ENCODE assay signal across 8 mouse cellular contexts in the genomic region with DNA sequence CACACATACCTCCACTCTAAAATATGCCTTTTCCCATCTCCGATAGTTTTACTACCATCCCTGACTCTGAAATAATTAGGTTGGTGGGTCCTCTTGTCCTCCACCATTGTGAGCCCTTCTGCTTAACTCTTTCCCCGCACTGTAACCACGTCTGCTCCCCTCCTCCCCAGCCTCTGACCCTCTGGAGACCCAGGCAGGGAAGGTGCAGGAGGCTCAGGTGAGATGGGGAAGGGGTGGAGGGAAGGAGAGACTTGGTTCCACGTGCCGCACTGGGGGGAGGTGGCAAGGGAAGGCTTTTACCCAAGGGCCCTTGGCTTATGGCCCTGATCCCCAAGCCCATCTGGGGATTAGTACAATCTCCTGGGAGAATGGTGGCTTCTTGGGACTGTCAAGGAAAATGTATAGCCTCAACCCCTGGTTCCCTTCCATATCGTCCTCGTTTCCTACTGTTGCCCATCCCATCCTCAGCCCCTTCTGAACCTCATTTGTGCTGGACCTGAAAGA. TPM values are rescaled to one million over a fixed set of nuclear protein-coding genes. Genes with fewer than 3 reads are reported as not detected.
DNase-seq lines count a peak whose midpoint lies in the region; ATAC-seq and TF ChIP-seq lines count a peak whose summit lies in the region.

A gene (minus strand): TSS at position 51 of the 504 bp plus-strand sequence.

- no peak for TF ChIP-seq CTCF in kidney, adult 2 months (conservative IDR thresholded peaks at IDR 0.05; ENCODE audit: insufficient read depth, insufficient read length, low read depth, low read length)
- TF ChIP-seq CTCF in Patski (IDR thresholded peaks at IDR 0.05): no peak
- TF ChIP-seq CTCF in small intestine, adult 2 months (IDR thresholded peaks at IDR 0.05; ENCODE audit: extremely low read depth, insufficient read length, insufficient replicate concordance, low read depth, low read length): no peak

- H3K4me3 ChIP-seq in kidney, adult 2 months (ENCODE audit: insufficient read depth, low read depth, low read length): peak within 1 kb of the TSS; percentile 98
- peak within 1 kb of the TSS; percentile 86 for H3K4me3 ChIP-seq in forebrain, embryonic 16.5 days (replicated peaks; ENCODE audit: low read length)
- H3K4me3 ChIP-seq in hindbrain, embryonic 10.5 days: peak within 1 kb of the TSS; percentile 82
- H3K4me3 ChIP-seq in liver, embryonic 11.5 days (ENCODE audit: low read depth, low read length): peak within 1 kb of the TSS; percentile 66
- peak within 1 kb of the TSS; percentile 92 for H3K4me3 ChIP-seq in small intestine, adult 2 months (ENCODE audit: low read depth, low read length)

- POLR2A ChIA-PET in Patski (lab: Charles Lee): no interaction called here

- H3K9ac ChIP-seq in forebrain, embryonic 16.5 days (replicated peaks; ENCODE audit: low read depth, low read length): peak within 1 kb of the TSS; percentile 79
- H3K9ac ChIP-seq in liver, embryonic 11.5 days (ENCODE audit: low read depth, low read length): peak within 1 kb of the TSS; percentile 68

- H3K4me2 ChIP-seq in forebrain, embryonic 16.5 days (ENCODE audit: low read length): peak within 1 kb of the TSS; percentile 83
- peak within 1 kb of the TSS; percentile 87 for H3K4me2 ChIP-seq in liver, embryonic 11.5 days

- no peaks in the 10 kb centered on the region for H3K36me3 ChIP-seq in kidney, adult 2 months (ENCODE audit: control insufficient read depth, insufficient read depth, low read length)
- H3K36me3 ChIP-seq in forebrain, embryonic 16.5 days (ENCODE audit: control insufficient read depth, insufficient read depth): no peaks in the 10 kb centered on the region
- H3K36me3 ChIP-seq in hindbrain, embryonic 10.5 days: peaks cover 10% of the 10 kb centered on the region
- H3K36me3 ChIP-seq in liver, embryonic 11.5 days (ENCODE audit: control insufficient read depth, insufficient read depth, low read length): no peaks in the 10 kb centered on the region
- peaks cover 5% of the 10 kb centered on the region for H3K36me3 ChIP-seq in small intestine, adult 2 months (ENCODE audit: control insufficient read depth, insufficient read depth, low read length)

- no peak for TF ChIP-seq POLR2A in kidney, adult 2 months (IDR thresholded peaks at IDR 0.05; ENCODE audit: low read depth, low read length)
- TF ChIP-seq POLR2A in small intestine, adult 2 months (IDR thresholded peaks at IDR 0.05; ENCODE audit: low read depth, low read length): no peak

- H3K27me3 ChIP-seq in kidney, adult 2 months (replicated peaks; ENCODE audit: control insufficient read depth, insufficient read depth, low read length): no peaks in the 10 kb centered on the region
- H3K27me3 ChIP-seq in Patski: no peaks in the 10 kb centered on the region
- no peaks in the 10 kb centered on the region for H3K27me3 ChIP-seq in forebrain, embryonic 16.5 days (replicated peaks; ENCODE audit: control insufficient read depth, insufficient read depth, low read length)
- no peaks in the 10 kb centered on the region for H3K27me3 ChIP-seq in hindbrain, embryonic 10.5 days (ENCODE audit: insufficient read depth, poor library complexity, severe bottlenecking)
- no peaks in the 10 kb centered on the region for H3K27me3 ChIP-seq in liver, embryonic 11.5 days (replicated peaks; ENCODE audit: control insufficient read depth, insufficient read depth, low read length)
- no peaks in the 10 kb centered on the region for H3K27me3 ChIP-seq in small intestine, adult 2 months (ENCODE audit: control insufficient read depth, insufficient read depth, low read length)

- CTCF ChIA-PET in Patski (lab: Charles Lee): no interaction called here

- no peaks in the 10 kb centered on the region for H3K9me3 ChIP-seq in forebrain, embryonic 16.5 days (ENCODE audit: control insufficient read depth, low read length)
- no peaks in the 10 kb centered on the region for H3K9me3 ChIP-seq in hindbrain, embryonic 10.5 days
- H3K9me3 ChIP-seq in liver, embryonic 11.5 days (ENCODE audit: control insufficient read depth, low read length): no peaks in the 10 kb centered on the region

- WGBS in kidney, adult 2 months: 65% methylated on average over 7 of the region's 7 CpGs
- 57% methylated on average over 7 of the region's 7 CpGs for WGBS in forebrain, embryonic 16.5 days
- 70% methylated on average over 7 of the region's 7 CpGs for WGBS in hindbrain, embryonic 10.5 days
- WGBS in liver, embryonic 11.5 days: 69% methylated on average over 7 of the region's 7 CpGs
- 67% methylated on average over 7 of the region's 7 CpGs for WGBS in small intestine, adult 2 months

- H3K27ac ChIP-seq in kidney, adult 2 months (ENCODE audit: insufficient read depth, low read depth, low read length): no peak within 1 kb of the TSS
- no peak within 1 kb of the TSS for H3K27ac ChIP-seq in forebrain, embryonic 16.5 days (ENCODE audit: low read length)
- peak within 1 kb of the TSS; percentile 86 for H3K27ac ChIP-seq in hindbrain, embryonic 10.5 days
- no peak within 1 kb of the TSS for H3K27ac ChIP-seq in liver, embryonic 11.5 days (ENCODE audit: low read depth, low read length)
- no peak within 1 kb of the TSS for H3K27ac ChIP-seq in small intestine, adult 2 months (ENCODE audit: insufficient read depth, low read depth, low read length)

- in situ Hi-C loops in Patski (cut with MboI; ENCODE audit: low pct_unique_long_range_greater_than_20kb): no loop called here

- DNase-seq in kidney, adult 2 months: no peak
- no peak for DNase-seq in kidney, postnatal 10 days
- DNase-seq in Patski (ENCODE audit: low read depth, low spot score): no peak
- DNase-seq in hindbrain, embryonic 10.5 days (ENCODE audit: low spot score): no peak
- DNase-seq in liver, embryonic 11.5 days (ENCODE audit: low spot score): no peak
- DNase-seq in kidney, postnatal 25 days: no peak

- no peak for ATAC-seq in Patski
- ATAC-seq in forebrain, embryonic 16.5 days: no peak
- ATAC-seq in liver, embryonic 11.5 days (replicated peaks; ENCODE audit: low FRiP score): no peak

- H3K4me1 ChIP-seq in kidney, adult 2 months (ENCODE audit: control insufficient read depth, insufficient read depth, low read length): peaks cover 10% of the 10 kb centered on the region; the same call in 1 of the 2 replicates
- H3K4me1 ChIP-seq in forebrain, embryonic 16.5 days (replicated peaks; ENCODE audit: control insufficient read depth, insufficient read depth, low read length): peaks cover 19% of the 10 kb centered on the region
- H3K4me1 ChIP-seq in hindbrain, embryonic 10.5 days (replicated peaks): peaks cover 39% of the 10 kb centered on the region
- peaks cover 34% of the 10 kb centered on the region for H3K4me1 ChIP-seq in liver, embryonic 11.5 days (replicated peaks; ENCODE audit: control insufficient read depth, insufficient read depth, low read length)
- H3K4me1 ChIP-seq in small intestine, adult 2 months (ENCODE audit: control insufficient read depth, insufficient read depth, insufficient read length, low read length): peaks cover 17% of the 10 kb centered on the region; the same call in 1 of the 2 replicates

RNA-seq across cellular contexts. Expression of the gene that starts here (rescaled TPM):
- 37.9 and 41.6 TPM in 2 replicates for polyA plus RNA-seq in kidney, adult 2 months (2012; rRNA removed)
- 37.2 TPM for polyA plus RNA-seq in Patski (2021)
- polyA plus RNA-seq in forebrain, embryonic 16.5 days (2015; fragmentation: Nextera tagmentation; extraction: Ambion mirVana): 58.8 and 62.1 TPM in 2 replicates
- 56.0 and 61.1 TPM in 2 replicates for polyA plus RNA-seq in hindbrain, embryonic 10.5 days (2016; fragmentation: Nextera tagmentation; extraction: Ambion mirVana)
- 61.4 and 61.8 TPM in 2 replicates for polyA plus RNA-seq in liver, embryonic 11.5 days (2014; fragmentation: Nextera tagmentation; extraction: Ambion mirVana)
- polyA plus RNA-seq in small intestine, adult 2 months (2012; rRNA removed): 76.0 and 138 TPM in 2 replicates
